Mouse (Mus musculus): ENCODE measurements at regions not wholly inside any gene's neighbourhood (a gene's known extent, or its start where the extent isn't known, plus 50 kb on each side); places are given as distances from the start of the nearest gene placed in this dataset.

GRCm38 (mm10) chr13:44235941-44236340 lies 451.4 kb downstream of the Cd83 start:
- no peak for TF ChIP-seq CTCF (IDR thresholded peaks at IDR 0.05; ENCODE audit: borderline replicate concordance, extremely low read depth, insufficient read depth, insufficient read length)
- TF ChIP-seq POLR2A (IDR thresholded peaks at IDR 0.05; ENCODE audit: borderline replicate concordance, extremely low read depth, insufficient read depth, insufficient read length, poor library complexity, severe bottlenecking): no peak

Measured in brain, embryonic 14.5 days (tissue).